Mouse (Mus musculus): Measurements from ENCODE around the gene Mknk1.

DNA sequence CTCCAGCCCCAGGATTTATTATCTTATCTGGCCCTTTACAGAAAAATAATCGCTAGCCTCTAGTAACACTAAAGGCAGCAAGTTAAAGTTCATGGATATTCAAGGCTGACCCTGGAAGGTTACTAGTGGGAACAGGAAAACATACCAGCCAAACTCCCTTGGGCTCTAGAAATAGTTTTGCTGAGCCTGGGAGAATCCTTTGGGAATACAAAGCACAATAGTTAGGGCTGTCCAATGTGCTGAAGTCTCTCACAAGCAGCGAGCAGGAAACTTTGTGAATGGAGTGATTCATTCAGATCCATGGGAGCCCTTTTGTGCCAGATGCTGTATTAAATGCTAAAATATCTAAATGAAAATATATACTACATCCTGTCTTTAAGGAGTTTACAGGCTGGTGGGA, 7.7 kb downstream of the Mknk1 start:
- TF ChIP-seq CTCF (IDR thresholded peaks at IDR 0.05 in 2 of 3, conservative IDR thresholded peaks at IDR 0.05 in 1 of 3; ENCODE audit: control insufficient read depth in 1 of 3, insufficient read depth in 1 of 3, low read depth in 2 of 3, low read length in 3 of 3, poor library complexity in 1 of 3, severe bottlenecking in 1 of 3): no peak
- no peak for TF ChIP-seq ETS1 (IDR thresholded peaks at IDR 0.05; ENCODE audit: low read depth, low read length)
- TF ChIP-seq USF1 (IDR thresholded peaks at IDR 0.05; ENCODE audit: low read depth, low read length): no peak
- no peak for TF ChIP-seq POLR2A (IDR thresholded peaks at IDR 0.05; ENCODE audit: control insufficient read depth in 1 of 2, insufficient read depth in 1 of 2, low read depth in 1 of 2, low read length in 2 of 2, poor library complexity in 1 of 2)
- TF ChIP-seq MAX (IDR thresholded peaks at IDR 0.05; ENCODE audit: low read length): no peak

All from MEL (cell line).